Mouse (Mus musculus) heart, postnatal 0 days (tissue): ENCODE results near the gene Usp47.

Experiments used
- CTCF ChIP-seq: IDR thresholded peaks from 2 replicates; pipeline ENCODE4 v1.5.1; 2016; ENCODE audit warnings: antibody characterized with exemption, control low read depth, low read depth
- EP300 ChIP-seq: IDR thresholded peaks from 2 replicates; pipeline ENCODE4 v1.6.1; 2016; ENCODE audit warnings: antibody characterized with exemption, low read depth

- TF ChIP-seq CTCF (no peak), EP300 (no peak)
These were observed 19.5 kb downstream of the Usp47 start for GRCm38 (mm10) chr7:112042758-112043157.
